Mouse (Mus musculus) spleen, postnatal 4 days (tissue): ENCODE results near the gene Surf2.
A peak's percentile ranks its signal among the peaks of the same experiment; 100 is the strongest.

ENCODE experiments used
- DNase-seq, 2 experiments: peaks; one replicate each; pipeline ENCODE4 v3.0.0; 2022; ENCODE audit warnings: low spot score in 2 of 2

The Surf2 gene

DNA sequence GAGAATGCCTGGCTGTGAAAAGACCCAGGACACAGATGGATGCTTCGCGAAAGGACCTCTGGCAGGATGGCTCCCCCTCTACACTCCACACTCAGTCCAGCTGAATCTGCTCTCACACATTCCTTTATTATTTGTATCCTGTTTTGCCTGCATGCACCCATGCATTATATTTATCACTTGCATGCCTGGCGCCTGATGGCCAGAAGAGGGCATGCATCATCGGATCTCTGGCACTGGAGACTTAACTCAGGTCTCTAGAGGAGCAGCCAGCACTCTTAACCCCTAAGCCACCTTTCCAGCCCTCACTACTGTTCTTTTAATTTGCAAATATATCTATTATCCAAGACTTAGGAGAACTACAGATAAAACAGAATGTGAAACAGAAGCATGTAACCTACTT is 44.6 kb downstream of the Surf2 start:
- no peak for DNase-seq

DNA sequence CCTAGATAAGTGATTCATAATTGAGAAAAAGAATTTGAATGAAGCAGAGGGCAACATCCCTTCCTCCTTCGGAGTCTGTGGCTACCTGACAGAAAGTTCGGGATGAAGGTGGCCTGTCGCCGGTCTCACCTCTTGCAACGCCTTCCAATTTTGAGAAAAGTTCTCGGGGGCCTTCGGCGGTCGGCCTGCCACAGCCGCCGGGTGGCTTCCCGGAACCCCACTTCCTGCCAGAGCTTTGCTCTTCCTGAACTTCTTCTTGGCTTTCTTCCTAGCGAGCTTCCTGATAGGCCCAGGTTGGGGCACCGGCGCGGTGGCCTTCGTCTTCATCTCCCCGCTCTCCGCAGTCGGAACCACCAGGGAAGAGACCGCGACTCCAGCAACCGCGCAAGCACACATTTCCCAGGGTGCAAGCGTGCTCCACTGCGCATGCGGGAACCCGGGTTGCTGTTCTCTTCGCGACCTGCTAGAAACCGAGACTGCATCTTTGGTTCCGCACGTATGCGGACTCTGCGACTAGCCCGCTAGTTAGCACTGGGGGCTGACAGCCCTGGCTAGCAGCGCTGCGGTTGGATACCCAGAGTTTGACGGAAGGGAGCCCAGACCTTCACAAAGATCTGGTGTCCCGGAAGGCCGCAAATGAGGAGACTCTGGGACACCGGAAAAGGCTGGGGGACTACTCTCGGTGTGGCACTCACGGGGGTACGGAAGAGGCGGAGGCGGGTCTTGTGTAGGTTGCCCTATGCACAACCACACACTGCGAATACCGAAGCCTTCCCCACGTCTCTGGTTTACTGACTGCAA is 48.0 kb downstream of the Surf2 start, which contains the start of gene Rexo4:
TSS of gene Rexo4 (minus strand) at position 464 of the 801 bp plus-strand sequence.
- peak; percentile 92 to 98 for DNase-seq

DNA sequence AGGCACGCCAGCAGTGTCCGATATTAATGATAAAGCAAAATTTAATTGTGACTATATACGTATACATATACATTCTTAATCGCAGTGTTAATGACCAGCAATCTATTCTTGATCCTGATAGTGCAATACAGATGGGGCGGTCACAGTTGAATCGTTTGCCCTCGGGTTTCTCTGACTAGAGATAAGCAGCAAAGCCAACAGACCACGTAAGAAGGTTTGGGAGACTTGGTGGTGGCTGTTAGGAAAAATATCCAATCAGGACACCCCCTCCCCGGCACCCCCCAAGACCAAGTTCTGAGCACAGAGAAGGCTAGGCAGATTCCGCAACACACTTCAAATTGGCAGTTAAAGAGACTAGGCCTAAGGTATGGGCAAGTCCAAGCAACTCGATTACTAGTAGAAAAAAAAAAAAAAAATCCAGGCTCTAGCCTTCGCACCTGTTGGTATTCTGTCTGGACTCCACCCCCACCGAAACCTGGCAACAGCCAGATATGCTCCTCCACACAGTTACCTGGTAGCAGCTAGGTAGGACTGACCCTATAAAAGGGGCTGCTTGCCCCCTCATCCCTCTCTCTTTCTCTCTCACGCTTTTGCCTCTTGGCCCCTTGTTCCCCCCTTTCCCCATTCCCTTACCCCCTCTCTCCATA is 48.7 kb downstream of the Surf2 start:
- DNase-seq = no peak

DNA sequence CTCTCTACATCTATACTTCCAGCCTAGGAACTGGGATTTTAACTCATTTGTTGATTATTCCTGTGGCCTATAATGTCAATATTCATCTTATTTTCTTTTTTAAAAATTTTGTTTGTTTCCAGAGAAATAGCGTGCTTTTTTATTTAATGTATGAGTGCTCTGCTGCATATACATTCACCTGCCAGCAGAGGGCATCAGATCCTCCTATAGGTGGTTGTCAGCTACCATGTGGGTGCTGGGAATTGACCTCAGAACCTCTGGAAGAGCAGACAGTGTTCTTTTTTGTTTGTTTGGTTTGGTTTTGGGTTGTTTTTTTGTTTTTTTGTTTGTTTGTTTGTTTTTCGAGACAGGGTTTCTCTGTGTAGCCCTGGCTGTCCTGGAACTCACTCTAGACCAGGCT is 51.1 kb downstream of the Surf2 start:
- DNase-seq = no peak
